Mouse (Mus musculus): ENCODE results near the gene Prkce.

- TF ChIP-seq CTCF (IDR thresholded peaks at IDR 0.05) (no peak), POLR2A (IDR thresholded peaks at IDR 0.05; ENCODE audit: insufficient read depth, low read depth, low read length) (no peak)
Measured at GRCm38 (mm10) chr17:86551561-86551960, 384.0 kb downstream of the Prkce start.
